In genomic region chr9:45201319-45201947, GRCm38 (mm10) we compare ENCODE assay signal across 18 mouse cellular contexts. TPM values are rescaled to one million over a fixed set of nuclear protein-coding genes. Genes with fewer than 3 reads are reported as not detected.
DNase-seq lines count a peak whose midpoint lies in the region; ATAC-seq and TF ChIP-seq lines count a peak whose summit lies in the region.
"Had no signal": no experiment of that assay in that cellular context is flagged by ENCODE, and none has a peak within 500 bp of the region (broad histone marks: within the 10 kb centered on the region; RNA-seq: fewer than 3 reads in every experiment).

No protein-coding gene starts in this region.

- H3K9me3 ChIP-seq in liver, postnatal 0 days (ENCODE audit: low read length): no peaks in the 10 kb centered on the region
- no peaks in the 10 kb centered on the region for H3K9me3 ChIP-seq in liver, embryonic 11.5 days (ENCODE audit: control insufficient read depth, low read length)
- H3K9me3 ChIP-seq in hindbrain, embryonic 14.5 days (ENCODE audit: control insufficient read depth, low read length): no peaks in the 10 kb centered on the region
- H3K9me3 ChIP-seq: embryonic facial prominence, embryonic 12.5 days; heart, embryonic 12.5 days; hindbrain, embryonic 13.5 days had no signal

- DNase-seq in gastrocnemius, adult 18-20 months (ENCODE audit: low spot score): peak; percentile 63
- DNase-seq in gastrocnemius, postnatal 14 days: no peak
- peak; percentile 58 for DNase-seq in liver, postnatal 0 days
- DNase-seq in liver, embryonic 11.5 days (ENCODE audit: low spot score): no peak
- peak; percentile 80 for DNase-seq in lung, postnatal 25 days (ENCODE audit: low spot score)
- DNase-seq in hindbrain, embryonic 14.5 days (ENCODE audit: low spot score): no peak
- DNase-seq in natural killer cell, adult 2 months (ENCODE audit: low spot score in 2 of 2): no peak
- no peak for DNase-seq in adipocyte (ENCODE audit: low spot score)
- DNase-seq: cerebellum, postnatal 14 days; midbrain, embryonic 14.5 days had no signal

- no peak for TF ChIP-seq CTCF in liver, postnatal 0 days (IDR thresholded peaks at IDR 0.05; ENCODE audit: low read depth)

- no peak overlapping the region for H3K9ac ChIP-seq in liver, postnatal 0 days (replicated peaks)
- H3K9ac ChIP-seq in liver, embryonic 11.5 days (ENCODE audit: low read depth, low read length): no peak overlapping the region
- H3K9ac ChIP-seq in hindbrain, embryonic 14.5 days: no peak overlapping the region
- H3K9ac ChIP-seq: embryonic facial prominence, embryonic 12.5 days; heart, embryonic 12.5 days; hindbrain, embryonic 13.5 days; liver, embryonic 14.5 days had no signal

- intact Hi-C loops in gastrocnemius, postnatal 14 days (cut with DNase I; ENCODE audit: low total_unique reads): no loop called here

- H3K27me3 ChIP-seq in liver, postnatal 0 days (ENCODE audit: insufficient read depth, low read length): no peaks in the 10 kb centered on the region
- H3K27me3 ChIP-seq in liver, embryonic 11.5 days (replicated peaks; ENCODE audit: control insufficient read depth, insufficient read depth, low read length): no peaks in the 10 kb centered on the region
- no peaks in the 10 kb centered on the region for H3K27me3 ChIP-seq in hindbrain, embryonic 14.5 days (ENCODE audit: control insufficient read depth, insufficient read depth, low read length)
- H3K27me3 ChIP-seq: embryonic facial prominence, embryonic 12.5 days; hindbrain, embryonic 13.5 days had no signal

- peak; percentile 84 for ATAC-seq in liver, postnatal 0 days
- ATAC-seq in liver, embryonic 11.5 days (replicated peaks; ENCODE audit: low FRiP score): no peak
- ATAC-seq in hindbrain, embryonic 14.5 days (ENCODE audit: low FRiP score): no peak
- ATAC-seq: forebrain, embryonic 14.5 days had no signal

- no peaks in the 10 kb centered on the region for H3K36me3 ChIP-seq in liver, postnatal 0 days (replicated peaks; ENCODE audit: insufficient read depth, low read length)
- no peaks in the 10 kb centered on the region for H3K36me3 ChIP-seq in liver, embryonic 11.5 days (ENCODE audit: control insufficient read depth, insufficient read depth, low read length)
- H3K36me3 ChIP-seq in hindbrain, embryonic 14.5 days (replicated peaks; ENCODE audit: control insufficient read depth, insufficient read depth): no peaks in the 10 kb centered on the region
- H3K36me3 ChIP-seq: embryonic facial prominence, embryonic 12.5 days; heart, embryonic 12.5 days; hindbrain, embryonic 13.5 days had no signal

- H3K4me1 ChIP-seq in liver, postnatal 0 days (ENCODE audit: insufficient read depth): peaks cover 23% of the 10 kb centered on the region
- 0 out of 2 replicates have a peak, but pooled peaks cover 3% of the 10 kb centered on the region for H3K4me1 ChIP-seq in liver, embryonic 11.5 days (replicated peaks; ENCODE audit: control insufficient read depth, insufficient read depth, low read length)
- H3K4me1 ChIP-seq in hindbrain, embryonic 14.5 days (replicated peaks; ENCODE audit: control insufficient read depth, insufficient read depth, low read length): no peaks in the 10 kb centered on the region
- H3K4me1 ChIP-seq: embryonic facial prominence, embryonic 12.5 days; heart, embryonic 12.5 days; hindbrain, embryonic 13.5 days had no signal

- 47% methylated on average over 5 of the region's 5 CpGs for WGBS in liver, postnatal 0 days (ENCODE audit: insufficient replicate concordance)
- WGBS in liver, embryonic 11.5 days: 71% methylated on average over 5 of the region's 5 CpGs
- WGBS in hindbrain, embryonic 14.5 days: 91% methylated on average over 5 of the region's 5 CpGs

- TF ChIP-seq EP300 in liver, postnatal 0 days (IDR thresholded peaks at IDR 0.05; ENCODE audit: low read depth): no peak

- H3K27ac ChIP-seq in liver, postnatal 0 days (ENCODE audit: low read depth): peak overlapping the region; percentile 39
- no peak overlapping the region for H3K27ac ChIP-seq in liver, embryonic 11.5 days (ENCODE audit: low read depth, low read length)
- no peak overlapping the region for H3K27ac ChIP-seq in hindbrain, embryonic 14.5 days
- H3K27ac ChIP-seq: embryonic facial prominence, embryonic 12.5 days; hindbrain, embryonic 13.5 days; liver, embryonic 14.5 days had no signal

- no peak overlapping the region for H3K4me2 ChIP-seq in liver, postnatal 0 days (ENCODE audit: low read depth, low read length)
- H3K4me2 ChIP-seq in liver, embryonic 11.5 days: no peak overlapping the region
- no peak overlapping the region for H3K4me2 ChIP-seq in hindbrain, embryonic 14.5 days (replicated peaks)
- H3K4me2 ChIP-seq: embryonic facial prominence, embryonic 12.5 days; heart, embryonic 12.5 days; hindbrain, embryonic 13.5 days had no signal

- H3K4me3 ChIP-seq in liver, postnatal 0 days (ENCODE audit: low read depth, low read length): no peak overlapping the region
- H3K4me3 ChIP-seq in liver, embryonic 11.5 days (ENCODE audit: low read depth, low read length): no peak overlapping the region
- no peak overlapping the region for H3K4me3 ChIP-seq in hindbrain, embryonic 14.5 days (replicated peaks; ENCODE audit: low read length)
- H3K4me3 ChIP-seq: embryonic facial prominence, embryonic 12.5 days; heart, embryonic 12.5 days; hindbrain, embryonic 13.5 days had no signal

RNA-seq across cellular contexts. Expression of gene Tmprss4, which starts 2.5 kb away (rescaled TPM):
- total RNA-seq in gastrocnemius, adult 18-20 months (2021): not detected
- not detected for total RNA-seq in gastrocnemius, postnatal 14 days (2021)
- polyA plus RNA-seq in liver, postnatal 0 days (2015; fragmentation: Nextera tagmentation; extraction: Ambion mirVana): not detected in 2 replicates
- polyA plus RNA-seq in liver, embryonic 11.5 days (2014; fragmentation: Nextera tagmentation; extraction: Ambion mirVana): 0.17 TPM in 1 of 2 replicates, not detected in the other
- polyA plus RNA-seq in hindbrain, embryonic 14.5 days (2014; fragmentation: Nextera tagmentation; extraction: Ambion mirVana): not detected in 2 replicates
- total RNA-seq: layer of hippocampus, adult 18-20 months; left cerebral cortex, postnatal 10 days had no signal
- polyA plus RNA-seq: forebrain, embryonic 14.5 days; heart, embryonic 12.5 days; hindbrain, embryonic 13.5 days; midbrain, embryonic 14.5 days; neural tube, embryonic 14.5 days had no signal

RNA-seq across cellular contexts. Expression of gene BC049352, which starts 19.6 kb away (rescaled TPM):
- total RNA-seq in gastrocnemius, adult 18-20 months (2021): 1 to 10 TPM; 1.2 to 1.7 TPM
- total RNA-seq in gastrocnemius, postnatal 14 days (2021): under 1 TPM in 1 of 2 experiments, not detected in 1; 0.12 TPM
- 0.14 and 0.15 TPM in 2 replicates for polyA plus RNA-seq in liver, postnatal 0 days (2015; fragmentation: Nextera tagmentation; extraction: Ambion mirVana)
- 0.15 TPM in 1 of 2 replicates, not detected in the other for polyA plus RNA-seq in liver, embryonic 11.5 days (2014; fragmentation: Nextera tagmentation; extraction: Ambion mirVana)
- polyA plus RNA-seq in hindbrain, embryonic 14.5 days (2014; fragmentation: Nextera tagmentation; extraction: Ambion mirVana): not detected in 2 replicates
- polyA plus RNA-seq: forebrain, embryonic 14.5 days; heart, embryonic 12.5 days; midbrain, embryonic 14.5 days; neural tube, embryonic 14.5 days had no signal

Comparison
In these comparisons a context has a peak if more than half of its experiments do, and no peak if none do; other contexts are left out.
1. DNase-seq: peak in gastrocnemius, adult 18-20 months (single experiment), liver, postnatal 0 days (single experiment) and lung, postnatal 25 days (single experiment); none in gastrocnemius, postnatal 14 days (single experiment), liver, embryonic 11.5 days (single experiment), hindbrain, embryonic 14.5 days (single experiment), natural killer cell, adult 2 months (0 of 2) and adipocyte (single experiment).